Mouse (Mus musculus) forebrain, embryonic 15.5 days (tissue): ENCODE data around the gene Spag7. TPM values are rescaled to one million over a fixed set of nuclear protein-coding genes. Genes with fewer than 3 reads are reported as not detected.

Experiments
- microRNA-seq: library from miRNA; unstranded; fragments of <30 nt; microRNA quantifications from one replicate; pipeline ENCODE4, GENCODE M21; 2016
- polyA plus RNA-seq: library from polyadenylated mRNA; unstranded; fragments of >200 nt; fragmentation: Nextera tagmentation; extraction: Ambion mirVana; gene quantifications from 2 replicates; pipeline ENCODE4 v1.2.1, GENCODE M21; 2015

Gene Spag7
- polyA plus RNA-seq, 1 experiment from 2014 or later = 148 TPM

Small RNA genes lying within 50 kb of the gene (microRNA-seq; reads per million reads assigned to microRNA genes)
- not detected for gene Mir6925

Other genes starting within 250 kb of the Spag7 start
- gene Arrb2, start 236.8 kb downstream of the Spag7 start, polyA plus RNA-seq = 38.1 and 38.4 TPM in 2 replicates
- 40.2 and 45.0 TPM in 2 replicates for gene Med11, start 217.5 kb downstream of the Spag7 start, polyA plus RNA-seq
- 0.52 and 0.56 TPM in 2 replicates for gene Zmynd15, start 210.0 kb downstream of the Spag7 start, polyA plus RNA-seq
- gene Cxcl16, start 209.4 kb downstream of the Spag7 start, polyA plus RNA-seq = 1.4 and 1.9 TPM in 2 replicates
- 1.0 and 2.0 TPM in 2 replicates for gene Tm4sf5, start 164.2 kb downstream of the Spag7 start, polyA plus RNA-seq
- 0.29 and 0.36 TPM in 2 replicates for gene Vmo1, start 154.8 kb downstream of the Spag7 start, polyA plus RNA-seq
- 0.14 TPM in 1 of 2 replicates, not detected in the other for gene Gltpd2, start 150.2 kb downstream of the Spag7 start, polyA plus RNA-seq
- 750 and 789 TPM in 2 replicates for gene Psmb6, start 144.0 kb downstream of the Spag7 start, polyA plus RNA-seq
- gene Gm40193, start 136.5 kb downstream of the Spag7 start, polyA plus RNA-seq = not detected in 2 replicates
- 7.0 and 8.2 TPM in 2 replicates for gene Pld2, start 129.4 kb downstream of the Spag7 start, polyA plus RNA-seq
- gene Mink1, start 106.5 kb downstream of the Spag7 start, polyA plus RNA-seq = 14.3 and 15.6 TPM in 2 replicates
- not detected in 2 replicates for gene 4930544D05Rik, start 53.6 kb downstream of the Spag7 start, polyA plus RNA-seq
- gene Chrne, start 50.2 kb downstream of the Spag7 start, polyA plus RNA-seq = 0.34 TPM in 1 of 2 replicates, not detected in the other
- gene Gp1ba, start 30.3 kb downstream of the Spag7 start, polyA plus RNA-seq = 0.08 and 0.24 TPM in 2 replicates
- gene Rnf167, start 22.2 kb downstream of the Spag7 start, polyA plus RNA-seq = 126 and 130 TPM in 2 replicates
- 167 and 168 TPM in 2 replicates for gene Slc25a11, start 21.9 kb downstream of the Spag7 start, polyA plus RNA-seq
- gene Pfn1, start 14.8 kb downstream of the Spag7 start, polyA plus RNA-seq = 683 and 724 TPM in 2 replicates
- gene Eno3, start 12.2 kb downstream of the Spag7 start, polyA plus RNA-seq = 6.3 and 8.4 TPM in 2 replicates
- 17.0 and 17.6 TPM in 2 replicates for gene Camta2, start 18.7 kb upstream of the Spag7 start, polyA plus RNA-seq
- gene Inca1, start 30.7 kb upstream of the Spag7 start, polyA plus RNA-seq = 0.69 and 1.5 TPM in 2 replicates
- 1.4 and 1.5 TPM in 2 replicates for gene Kif1c, start 31.1 kb upstream of the Spag7 start, polyA plus RNA-seq
- 15.5 and 16.9 TPM in 2 replicates for gene Zfp3, start 94.8 kb upstream of the Spag7 start, polyA plus RNA-seq
- gene Scimp, start 143.2 kb upstream of the Spag7 start, polyA plus RNA-seq = not detected in 2 replicates
- 85.1 and 87.4 TPM in 2 replicates for gene Rabep1, start 175.4 kb upstream of the Spag7 start, polyA plus RNA-seq